Mouse (Mus musculus): Measurements from ENCODE around the gene Fpr-rs6.

Fpr-rs6 gene

GRCm38 (mm10) chr17:20182997-20183396 is at the start of gene Fpr-rs6:
Fpr-rs6 (minus strand) TSS chr17:20183097.
- no peak for DNase-seq

Data from kidney, postnatal 14 days (tissue).